ENCODE assay signal across 16 mouse cellular contexts in the genomic region with DNA sequence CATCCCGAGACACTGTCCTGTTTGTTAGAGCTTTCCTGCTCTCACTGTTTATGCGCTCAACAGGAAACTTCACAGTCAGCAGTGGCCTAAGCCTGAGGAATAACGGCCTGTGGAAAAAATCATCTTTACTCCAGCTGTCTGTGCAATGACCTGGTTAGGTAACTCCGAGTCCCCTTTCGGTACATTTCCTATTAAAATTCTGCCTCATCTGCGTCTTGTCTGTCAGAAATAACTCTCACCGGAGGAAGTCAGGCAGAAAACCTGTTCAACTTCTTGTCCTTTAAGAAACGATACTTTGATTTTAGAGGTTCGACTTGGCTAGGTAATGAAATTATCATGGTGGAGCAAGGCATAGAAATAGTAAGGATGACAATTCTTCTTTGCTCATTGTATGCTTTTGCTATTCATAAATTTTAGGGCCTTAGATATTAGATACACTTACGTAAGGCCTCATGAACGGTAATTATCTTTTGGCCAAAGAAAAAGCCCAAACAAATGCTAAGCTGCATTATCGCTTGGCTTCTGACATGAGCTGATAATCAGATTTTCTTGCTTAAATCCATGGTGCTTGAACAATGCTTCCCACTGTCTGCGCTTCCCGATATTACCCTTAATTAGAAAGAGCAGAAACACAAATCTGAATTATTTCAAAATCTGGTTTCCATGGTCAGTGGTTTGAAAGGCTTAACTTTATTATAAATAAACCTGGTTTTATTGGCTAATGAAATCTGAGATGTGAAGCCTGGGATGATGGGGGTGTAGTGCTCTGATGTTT.
"Had no signal": no experiment of that assay in that cellular context is flagged by ENCODE, and none has a peak within 500 bp of the region (broad histone marks: within the 10 kb centered on the region; RNA-seq: fewer than 3 reads in every experiment).

No protein-coding gene starts in this region.

- H3K4me2 ChIP-seq: limb, embryonic 15.5 days; liver, embryonic 12.5 days; lung, embryonic 15.5 days; neural tube, embryonic 12.5 days had no signal

- H3K4me1 ChIP-seq: limb, embryonic 15.5 days; liver, embryonic 12.5 days; lung, embryonic 15.5 days; megakaryocyte, embryonic 14.5 days; neural tube, embryonic 12.5 days had no signal

- H3K9me3 ChIP-seq: limb, embryonic 15.5 days; liver, embryonic 12.5 days; lung, embryonic 15.5 days; neural tube, embryonic 12.5 days had no signal

- DNase-seq: kidney, adult 9 months; kidney, postnatal 36 days; layer of hippocampus, adult 9-11 months; layer of hippocampus, postnatal 36 days; lung, postnatal 14 days; right cerebral cortex, adult 18-20 months; right cerebral cortex, postnatal 25 days; thymus, postnatal 4 days had no signal

- H3K9ac ChIP-seq: limb, embryonic 15.5 days; liver, embryonic 12.5 days; lung, embryonic 15.5 days; neural tube, embryonic 12.5 days had no signal

- H3K27me3 ChIP-seq: limb, embryonic 15.5 days; liver, embryonic 12.5 days; lung, embryonic 15.5 days; megakaryocyte, embryonic 14.5 days; neural tube, embryonic 12.5 days had no signal

- H3K27ac ChIP-seq: kidney, postnatal 0 days; limb, embryonic 15.5 days; liver, embryonic 12.5 days; lung, embryonic 15.5 days; macrophage; neural tube, embryonic 12.5 days had no signal

- H3K36me3 ChIP-seq: limb, embryonic 15.5 days; liver, embryonic 12.5 days; lung, embryonic 15.5 days; neural tube, embryonic 12.5 days had no signal

- ATAC-seq: intestine, postnatal 0 days; liver, embryonic 12.5 days had no signal

- H3K4me3 ChIP-seq: limb, embryonic 15.5 days; liver, embryonic 12.5 days; lung, embryonic 15.5 days; megakaryocyte, embryonic 14.5 days; neural tube, embryonic 12.5 days had no signal
